Mouse (Mus musculus) embryonic facial prominence, embryonic 10.5 days (tissue): Measurements from ENCODE around the gene Usp46. TPM values are rescaled to one million over a fixed set of nuclear protein-coding genes. Genes with fewer than 3 reads are reported as not detected.

ENCODE experiments used
- DNase-seq: peaks from one replicate; pipeline ENCODE4 v3.0.0-alpha.2; 2017; ENCODE audit warnings: low spot score
- H3K27ac ChIP-seq: fragments of 300-500 bp; sonication (generic); replicated peaks from 2 replicates; pipeline ENCODE4 v1.5.1; 2016; ENCODE audit warnings: mild to moderate bottlenecking
- H3K27me3 ChIP-seq: fragments of 300-500 bp; sonication (generic); replicated peaks from 2 replicates; pipeline ENCODE4 v1.6.1; 2016; ENCODE audit warnings: low read depth, mild to moderate bottlenecking; ENCODE audit not compliant: poor library complexity, severe bottlenecking
- H3K36me3 ChIP-seq: fragments of 300-500 bp; sonication (generic); replicated peaks from 2 replicates; pipeline ENCODE4 v1.6.1; 2016; ENCODE audit warnings: mild to moderate bottlenecking, moderate library complexity
- H3K4me1 ChIP-seq: fragments of 300-500 bp; sonication (generic); 2 replicates; pipeline ENCODE4 v1.6.1; 2016
- H3K4me3 ChIP-seq: fragments of 300-500 bp; sonication (generic); 2 replicates; pipeline ENCODE4 v1.5.1; 2016; ENCODE audit warnings: mild to moderate bottlenecking, moderate library complexity
- H3K9me3 ChIP-seq: fragments of 300-500 bp; sonication (generic); 2 replicates; pipeline ENCODE4 v1.6.1; 2016; ENCODE audit warnings: mild to moderate bottlenecking
- WGBS: fragments of 180-500 bp; shearing (Covaris S2); methylation state at CpG from one replicate; pipeline ENCODE4 v1.1.7; 2016; 5-methylcytosine and 5-hydroxymethylcytosine counted together
- polyA plus RNA-seq: library from polyadenylated mRNA; unstranded; fragments of >200 nt; fragmentation: Nextera tagmentation; extraction: Ambion mirVana; gene quantifications from 2 replicates; pipeline ENCODE4 v1.2.1, GENCODE M21; 2016

The Usp46 gene
- polyA plus RNA-seq, 1 experiment from 2014 or later, result 43.2 TPM

GRCm38 (mm10) chr5:74040541-74040940, 27.7 kb downstream of the Usp46 start:
- Histone ChIP-seq H3K4me1 (peaks cover 23% of the 10 kb centered on the region), H3K27ac (no peak overlapping the region), H3K4me3 (no peak overlapping the region), H3K27me3 (no peaks in the 10 kb centered on the region), H3K9me3 (no peaks in the 10 kb centered on the region), H3K36me3 (peaks cover 37% of the 10 kb centered on the region)
- no peak for DNase-seq
- 93% methylated on average over 4 of the region's 4 CpGs for WGBS

- H3K4me1 ChIP-seq, result no peaks in the 10 kb centered on the region
- DNase-seq, result no peak
- H3K27ac ChIP-seq, result no peak overlapping the region
- no peaks in the 10 kb centered on the region for H3K9me3 ChIP-seq
- H3K36me3 ChIP-seq, result peaks cover 68% of the 10 kb centered on the region
- H3K4me3 ChIP-seq, result no peak overlapping the region
- 81% methylated on average over 2 of the region's 2 CpGs for WGBS
- H3K27me3 ChIP-seq, result no peaks in the 10 kb centered on the region
Measured at GRCm38 (mm10) chr5:74035454-74035853, 32.8 kb downstream of the Usp46 start.

- Histone ChIP-seq H3K36me3 (peaks cover 71% of the 10 kb centered on the region), H3K27ac (no peak overlapping the region), H3K4me3 (no peak overlapping the region), H3K4me1 (no peaks in the 10 kb centered on the region), H3K9me3 (no peaks in the 10 kb centered on the region), H3K27me3 (no peaks in the 10 kb centered on the region)
- WGBS, result 91% methylated on average over 4 of the region's 4 CpGs
- DNase-seq, result no peak
Measured at GRCm38 (mm10) chr5:74034177-74034576, 34.1 kb downstream of the Usp46 start.

- Histone ChIP-seq H3K27me3 (no peaks in the 10 kb centered on the region), H3K27ac (no peak overlapping the region), H3K4me3 (no peak overlapping the region), H3K9me3 (no peaks in the 10 kb centered on the region), H3K4me1 (no peaks in the 10 kb centered on the region), H3K36me3 (peaks cover 74% of the 10 kb centered on the region)
- no peak for DNase-seq
- 87% methylated on average over 7 of the region's 7 CpGs for WGBS
Measured at GRCm38 (mm10) chr5:74029787-74030186, 38.4 kb downstream of the Usp46 start.

GRCm38 (mm10) chr5:74028691-74029479, 39.3 kb downstream of the Usp46 start:
- WGBS, result 95% methylated on average over 25 of the region's 25 CpGs
- H3K9me3 ChIP-seq, result no peaks in the 10 kb centered on the region

GRCm38 (mm10) chr5:74028221-74028620, 40.0 kb downstream of the Usp46 start:
- H3K4me1 ChIP-seq, result no peaks in the 10 kb centered on the region
- WGBS, result 82% methylated on average over 2 of the region's 2 CpGs
- no peak overlapping the region for H3K27ac ChIP-seq
- no peaks in the 10 kb centered on the region for H3K9me3 ChIP-seq
- H3K4me3 ChIP-seq, result no peak overlapping the region
- DNase-seq, result no peak
- H3K36me3 ChIP-seq, result peaks cover 70% of the 10 kb centered on the region
- H3K27me3 ChIP-seq, result no peaks in the 10 kb centered on the region

More at GRCm38 (mm10) chr5:74028691-74029479, 39.3 kb downstream of the Usp46 start:
- no peak overlapping the region for H3K27ac ChIP-seq
- H3K36me3 ChIP-seq, result peaks cover 73% of the 10 kb centered on the region
- no peak overlapping the region for H3K4me3 ChIP-seq
- no peaks in the 10 kb centered on the region for H3K27me3 ChIP-seq
- no peaks in the 10 kb centered on the region for H3K4me1 ChIP-seq
- DNase-seq, result no peak

GRCm38 (mm10) chr5:74020506-74020905, 47.7 kb downstream of the Usp46 start:
- no peak for DNase-seq
- 0 out of 2 replicates have a peak, but pooled peaks cover 3% of the 10 kb centered on the region for H3K9me3 ChIP-seq
- no peak overlapping the region for H3K27ac ChIP-seq
- 91% methylated on average over 4 of the region's 4 CpGs for WGBS
- no peak overlapping the region for H3K4me3 ChIP-seq
- no peaks in the 10 kb centered on the region for H3K27me3 ChIP-seq
- H3K4me1 ChIP-seq, result 0 out of 2 replicates have a peak, but pooled peaks cover 2% of the 10 kb centered on the region
- peaks cover 72% of the 10 kb centered on the region for H3K36me3 ChIP-seq

- peaks cover 79% of the 10 kb centered on the region for H3K36me3 ChIP-seq
- 0 out of 2 replicates have a peak, but pooled peaks cover 2% of the 10 kb centered on the region for H3K4me1 ChIP-seq
- 93% methylated on average over 8 of the region's 8 CpGs for WGBS
- no peak for DNase-seq
- H3K4me3 ChIP-seq, result no peak overlapping the region
- H3K9me3 ChIP-seq, result 0 out of 2 replicates have a peak, but pooled peaks cover 3% of the 10 kb centered on the region
- H3K27me3 ChIP-seq, result no peaks in the 10 kb centered on the region
- no peak overlapping the region for H3K27ac ChIP-seq
Measured at GRCm38 (mm10) chr5:74018870-74019565, 49.2 kb downstream of the Usp46 start.

GRCm38 (mm10) chr5:74017488-74017887, 50.7 kb downstream of the Usp46 start:
- H3K9me3 ChIP-seq, result 0 out of 2 replicates have a peak, but pooled peaks cover 3% of the 10 kb centered on the region
- no peak overlapping the region for H3K27ac ChIP-seq
- no peak for DNase-seq
- peaks cover 84% of the 10 kb centered on the region for H3K36me3 ChIP-seq
- H3K4me1 ChIP-seq, result peaks cover 7% of the 10 kb centered on the region; the same call in 1 of the 2 replicates
- WGBS, result 94% methylated on average over 5 of the region's 5 CpGs
- H3K27me3 ChIP-seq, result no peaks in the 10 kb centered on the region
- H3K4me3 ChIP-seq, result no peak overlapping the region

- no peak overlapping the region for H3K27ac ChIP-seq
- DNase-seq, result no peak
- WGBS, result 95% methylated on average over 10 of the region's 10 CpGs
- H3K9me3 ChIP-seq, result no peaks in the 10 kb centered on the region
- peaks cover 7% of the 10 kb centered on the region; the same call in 1 of the 2 replicates for H3K4me1 ChIP-seq
- no peaks in the 10 kb centered on the region for H3K27me3 ChIP-seq
- no peak overlapping the region for H3K4me3 ChIP-seq
- peaks cover 81% of the 10 kb centered on the region for H3K36me3 ChIP-seq
Measured at GRCm38 (mm10) chr5:74011629-74012028, 56.6 kb downstream of the Usp46 start.

GRCm38 (mm10) chr5:74007492-74008070, 60.6 kb downstream of the Usp46 start:
- WGBS, result 86% methylated on average over 3 of the region's 3 CpGs
- H3K4me1 ChIP-seq, result peaks cover 3% of the 10 kb centered on the region; the same call in 1 of the 2 replicates
- no peaks in the 10 kb centered on the region for H3K27me3 ChIP-seq
- no peak overlapping the region for H3K27ac ChIP-seq
- no peak overlapping the region for H3K4me3 ChIP-seq
- H3K36me3 ChIP-seq, result peaks cover 82% of the 10 kb centered on the region
- H3K9me3 ChIP-seq, result no peaks in the 10 kb centered on the region
- no peak for DNase-seq

- 94% methylated on average over 2 of the region's 2 CpGs for WGBS
Measured at GRCm38 (mm10) chr5:74005936-74006335, 62.3 kb downstream of the Usp46 start.

More at GRCm38 (mm10) chr5:74005936-74006335, 62.3 kb downstream of the Usp46 start:
- no peak for DNase-seq
- no peak overlapping the region for H3K4me3 ChIP-seq
- peaks cover 83% of the 10 kb centered on the region for H3K36me3 ChIP-seq
- H3K9me3 ChIP-seq, result no peaks in the 10 kb centered on the region
- H3K27me3 ChIP-seq, result no peaks in the 10 kb centered on the region
- peaks cover 3% of the 10 kb centered on the region; the same call in 1 of the 2 replicates for H3K4me1 ChIP-seq
- H3K27ac ChIP-seq, result no peak overlapping the region
